Mouse (Mus musculus) frontal cortex, adult (tissue): Measurements from ENCODE around the gene Errfi1.
"Not testable (repeated sequence)": the region's sequence is repeated elsewhere in the genome, so short reads cannot be mapped to it uniquely, and the experiment has no call there.

Experiments
- ATAC-seq: cut with Nextera tagmentation; 2 replicates; pipeline ENCODE4 v1.9.2; 2017; ENCODE audit warnings: mild to moderate bottlenecking, moderate library complexity, mixed read lengths; ENCODE audit not compliant: low TSS enrichment

The Errfi1 gene

DNA sequence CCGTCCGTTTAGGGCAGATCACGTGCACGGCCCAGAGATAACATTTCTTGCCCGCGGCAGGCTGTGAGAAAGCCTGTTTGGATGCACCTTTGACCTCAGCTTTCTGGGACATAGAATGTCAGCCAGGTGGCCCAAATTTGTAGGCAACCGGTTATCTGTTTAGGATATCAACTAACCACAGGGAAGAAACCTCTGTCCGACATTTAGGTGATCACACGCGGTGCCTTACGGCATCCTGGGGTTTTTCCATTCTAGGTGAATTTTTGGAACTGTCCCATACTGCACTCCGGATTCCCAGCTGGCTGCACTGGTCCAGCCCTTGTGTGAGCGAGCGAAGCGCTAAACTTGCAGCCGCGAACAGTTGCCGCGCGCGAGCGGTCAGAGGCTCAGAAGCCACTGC lies 25.9 kb downstream of the Errfi1 start:
- no peak for ATAC-seq

DNA sequence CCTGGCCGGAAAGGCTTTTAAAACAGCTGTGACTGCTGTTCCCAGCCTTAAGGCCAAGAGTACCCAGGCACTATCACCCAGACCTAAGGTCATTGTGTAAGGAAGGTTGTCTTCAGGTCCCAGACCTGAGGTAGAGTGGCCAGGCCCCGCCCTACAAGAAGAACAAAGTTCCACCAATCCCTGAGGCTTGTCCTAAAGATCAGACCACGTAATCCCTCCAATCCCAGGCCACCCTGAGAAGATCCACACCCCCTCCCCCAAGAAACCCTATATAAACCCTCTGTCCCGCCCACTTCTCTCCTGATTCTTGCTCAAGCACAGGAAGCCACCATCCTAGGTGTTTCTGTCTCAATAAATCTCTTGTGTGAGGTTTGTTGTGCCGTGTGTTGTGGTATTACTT lies 26.6 kb downstream of the Errfi1 start:
- ATAC-seq, result no peak

DNA sequence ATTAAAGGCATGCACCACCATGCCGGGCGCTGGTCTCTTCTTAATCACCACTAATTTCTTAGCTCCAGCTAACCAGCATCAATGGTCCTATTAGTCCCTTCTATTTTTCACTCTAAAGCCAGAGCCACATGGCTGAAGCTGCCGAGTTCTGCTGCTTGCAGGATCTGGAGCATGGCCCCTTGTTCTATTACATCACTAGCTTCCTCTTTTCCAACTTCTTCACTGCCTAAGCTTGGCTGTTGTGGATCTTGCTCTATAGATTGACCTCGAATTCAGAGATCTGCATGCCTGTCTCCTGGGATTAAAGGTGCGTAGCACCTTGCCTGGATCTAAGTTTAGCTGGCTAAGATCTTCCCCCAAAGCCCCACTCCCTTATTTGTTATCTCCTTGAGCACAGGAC lies 28.9 kb downstream of the Errfi1 start:
- no peak for ATAC-seq

DNA sequence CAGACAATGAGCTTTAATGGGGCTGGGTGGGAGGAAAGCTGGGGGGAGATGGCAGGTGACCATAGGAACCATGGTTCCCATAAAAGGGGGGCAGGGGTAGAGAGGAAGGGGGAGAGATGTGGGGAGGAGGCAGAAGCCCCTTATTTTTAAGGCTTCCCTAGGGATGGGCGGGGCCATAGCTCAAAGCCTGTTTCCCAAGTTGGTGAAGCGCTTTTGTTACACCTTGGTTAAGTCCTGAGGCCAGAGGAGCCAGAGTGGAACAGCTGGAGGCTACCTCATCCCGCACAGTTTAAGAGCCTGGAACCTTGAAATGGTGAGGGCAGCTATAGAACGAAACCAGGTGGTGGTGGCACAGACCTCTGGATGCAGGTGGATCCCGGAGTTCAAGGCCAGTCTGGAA lies 34.2 kb downstream of the Errfi1 start:
- ATAC-seq, result no peak

- ATAC-seq, result no peak
Measured at GRCm38 (mm10) chr4:150888492-150888891, 34.8 kb downstream of the Errfi1 start.

DNA sequence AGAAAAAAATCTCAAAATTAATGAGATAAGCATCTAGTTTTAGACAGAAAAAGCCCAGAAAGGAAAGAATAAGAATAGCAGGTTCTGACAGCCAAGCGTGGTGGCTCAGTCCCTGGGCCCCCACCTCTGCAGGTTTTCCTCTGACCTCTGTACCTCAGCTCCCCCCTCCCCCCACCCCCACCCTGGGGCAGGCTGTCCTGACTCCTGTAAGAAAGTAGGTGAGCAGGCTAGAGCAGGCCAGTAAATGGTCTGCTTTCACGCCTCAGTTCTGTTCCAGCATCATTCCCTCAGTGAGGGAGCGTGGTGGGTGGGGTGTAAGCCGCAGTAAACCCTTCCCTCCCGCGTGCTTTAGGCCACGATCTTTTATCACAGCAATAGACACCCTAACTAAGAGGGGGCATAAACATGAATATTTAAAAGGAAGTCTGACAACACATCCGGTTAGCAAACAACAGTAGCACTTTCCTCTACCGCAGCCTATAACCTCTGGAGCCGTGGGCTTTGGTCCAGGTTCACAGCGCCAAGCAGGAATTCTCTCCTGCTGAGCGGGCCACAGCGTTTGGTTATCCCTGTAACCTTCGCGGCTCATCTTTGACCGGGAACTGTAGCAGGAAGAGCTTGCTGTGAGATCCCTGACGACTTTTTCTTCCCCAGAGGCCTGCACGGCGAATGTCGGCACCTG lies 35.7 kb downstream of the Errfi1 start:
- no peak for ATAC-seq

DNA sequence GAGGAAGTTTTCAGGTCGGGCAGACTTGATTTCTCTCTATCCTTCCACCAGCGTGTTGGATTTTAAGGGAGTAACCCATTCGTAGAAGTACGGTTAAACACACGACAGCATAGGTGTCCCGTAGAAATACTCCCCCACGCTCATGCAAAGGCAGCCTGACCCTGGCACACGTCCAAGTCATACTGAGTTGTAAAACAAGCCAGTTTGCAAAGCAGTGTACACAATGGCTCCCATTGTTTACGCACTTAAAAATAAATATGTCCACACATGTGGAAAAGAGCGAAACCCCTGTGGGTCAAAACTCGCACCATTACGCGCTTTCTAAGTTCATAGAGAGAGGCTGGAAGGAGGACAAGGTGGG lies 36.2 kb downstream of the Errfi1 start:
- no peak for ATAC-seq

DNA sequence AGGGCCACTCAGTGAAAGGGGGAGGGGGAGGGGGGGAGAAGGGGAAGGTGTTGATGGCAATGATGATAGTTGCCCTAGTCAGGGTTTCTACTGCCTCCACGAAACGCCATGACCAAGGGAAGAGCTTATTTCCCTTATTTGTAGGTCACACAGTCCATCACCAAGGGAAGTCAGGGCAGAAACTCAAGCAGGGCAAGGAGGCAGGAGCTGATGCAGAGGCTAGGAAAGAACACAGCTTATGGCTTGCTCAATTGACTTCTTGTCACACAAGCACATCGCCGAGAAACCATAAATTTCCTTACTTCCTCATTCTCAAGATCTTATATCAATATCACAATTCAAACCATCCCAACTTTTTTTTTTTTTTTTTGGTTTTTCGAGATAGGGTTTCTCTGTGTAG lies 37.6 kb downstream of the Errfi1 start:
- no peak for ATAC-seq

- no peak for ATAC-seq
Measured at GRCm38 (mm10) chr4:150894718-150895501, 41.2 kb downstream of the Errfi1 start.

DNA sequence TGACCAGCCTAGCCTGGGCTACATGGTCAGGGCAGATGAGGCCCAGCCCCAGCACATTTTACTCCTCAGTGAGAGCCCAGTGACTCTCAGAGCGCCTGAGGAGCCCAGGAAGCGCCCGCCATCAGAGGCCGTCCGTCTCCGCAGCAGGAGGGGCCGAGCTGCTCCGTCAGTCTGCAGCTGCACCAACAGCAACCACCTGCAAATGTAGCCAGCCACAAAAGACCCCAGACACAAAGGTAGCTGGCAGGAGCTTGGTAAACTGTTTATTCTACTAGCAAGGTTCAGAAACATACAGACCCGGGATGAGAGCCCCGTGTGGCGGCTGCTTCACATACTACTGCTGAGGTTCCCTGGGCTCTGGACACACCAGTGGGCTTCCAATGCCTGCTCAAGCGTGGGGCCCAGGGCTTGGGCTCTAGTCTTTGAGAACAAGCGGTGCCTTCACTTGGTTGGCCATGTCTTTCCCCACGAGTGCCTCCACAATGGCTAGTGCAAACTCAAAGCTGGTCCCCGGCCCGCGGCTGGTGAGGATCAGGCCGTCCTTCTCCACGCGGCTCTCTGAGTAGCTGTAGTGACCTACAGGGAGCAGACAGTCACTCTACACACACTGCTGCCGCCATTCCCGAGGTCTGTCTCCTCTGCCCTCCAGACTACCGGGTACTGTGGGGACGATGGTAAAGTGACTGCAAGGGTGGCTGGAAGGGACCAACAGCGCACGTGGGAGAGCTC lies 43.3 kb downstream of the Errfi1 start:
- no peak for ATAC-seq

DNA sequence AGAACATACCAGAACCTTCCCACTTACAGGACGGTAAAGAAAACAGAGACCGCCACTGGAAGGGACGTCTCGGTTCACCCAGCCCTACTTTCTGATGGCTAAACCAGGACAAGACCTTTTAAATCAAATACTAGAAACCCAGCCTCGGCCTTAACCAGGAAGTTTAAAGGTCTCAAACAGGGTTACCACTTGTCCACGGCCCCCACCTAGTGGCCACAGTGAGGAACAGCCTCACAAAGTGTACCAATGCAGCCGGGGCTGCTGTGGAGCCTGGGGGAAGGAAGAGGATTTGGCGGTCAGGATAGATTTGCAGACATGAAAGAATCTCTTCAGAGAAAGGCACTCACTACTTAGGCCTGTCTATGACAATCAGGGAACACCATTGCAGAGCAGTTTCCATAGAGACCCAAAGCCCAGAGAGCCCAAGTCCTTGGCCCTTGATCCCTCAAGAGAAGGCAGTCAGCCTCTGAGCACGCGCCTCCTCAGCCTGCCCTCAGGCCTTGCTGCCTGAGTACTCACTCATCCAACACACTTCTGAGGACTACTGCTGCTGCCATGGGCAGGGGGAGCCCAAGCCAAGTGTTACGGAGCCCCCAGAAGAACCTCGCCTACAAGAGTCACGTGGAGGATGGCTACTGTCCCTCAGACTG lies 45.1 kb downstream of the Errfi1 start:
- ATAC-seq, result peak; percentile 76

- no peak for ATAC-seq
Measured at GRCm38 (mm10) chr4:150900486-150900885, 46.8 kb downstream of the Errfi1 start.

GRCm38 (mm10) chr4:150901651-150902050 lies 47.9 kb downstream of the Errfi1 start:
- ATAC-seq, result peak; percentile 51; the same call in 1 of the 2 replicates

DNA sequence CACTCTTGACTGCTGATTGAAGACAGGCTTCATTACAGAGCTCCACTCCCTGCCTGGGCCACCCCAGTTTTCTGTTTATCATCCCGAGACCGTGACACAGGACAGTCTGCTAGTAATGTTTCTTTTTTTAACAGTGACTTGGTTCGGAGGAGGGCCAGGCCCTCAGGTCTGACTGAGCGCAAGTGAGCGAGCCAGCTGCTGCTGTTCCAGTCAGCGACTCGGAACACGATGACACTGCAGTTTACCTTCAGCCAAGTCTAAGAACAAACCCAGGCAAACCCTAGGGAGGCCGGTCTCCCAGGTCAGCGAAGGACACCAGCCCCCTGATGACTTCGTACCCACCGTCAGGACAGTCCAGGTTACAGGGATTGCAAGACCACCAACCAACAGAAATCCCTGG lies 48.3 kb downstream of the Errfi1 start:
- ATAC-seq, result peak; percentile 18; the same call in 1 of the 2 replicates

- no peak for ATAC-seq
Measured at GRCm38 (mm10) chr4:150903091-150903742, 49.5 kb downstream of the Errfi1 start.

- ATAC-seq, result no peak
Measured at GRCm38 (mm10) chr4:150907099-150907498, 53.4 kb downstream of the Errfi1 start.

GRCm38 (mm10) chr4:150908512-150908911 lies 54.8 kb downstream of the Errfi1 start:
- ATAC-seq, result not testable (repeated sequence)

GRCm38 (mm10) chr4:150909451-150910156 lies 55.9 kb downstream of the Errfi1 start:
- ATAC-seq, result peak; percentile 85

DNA sequence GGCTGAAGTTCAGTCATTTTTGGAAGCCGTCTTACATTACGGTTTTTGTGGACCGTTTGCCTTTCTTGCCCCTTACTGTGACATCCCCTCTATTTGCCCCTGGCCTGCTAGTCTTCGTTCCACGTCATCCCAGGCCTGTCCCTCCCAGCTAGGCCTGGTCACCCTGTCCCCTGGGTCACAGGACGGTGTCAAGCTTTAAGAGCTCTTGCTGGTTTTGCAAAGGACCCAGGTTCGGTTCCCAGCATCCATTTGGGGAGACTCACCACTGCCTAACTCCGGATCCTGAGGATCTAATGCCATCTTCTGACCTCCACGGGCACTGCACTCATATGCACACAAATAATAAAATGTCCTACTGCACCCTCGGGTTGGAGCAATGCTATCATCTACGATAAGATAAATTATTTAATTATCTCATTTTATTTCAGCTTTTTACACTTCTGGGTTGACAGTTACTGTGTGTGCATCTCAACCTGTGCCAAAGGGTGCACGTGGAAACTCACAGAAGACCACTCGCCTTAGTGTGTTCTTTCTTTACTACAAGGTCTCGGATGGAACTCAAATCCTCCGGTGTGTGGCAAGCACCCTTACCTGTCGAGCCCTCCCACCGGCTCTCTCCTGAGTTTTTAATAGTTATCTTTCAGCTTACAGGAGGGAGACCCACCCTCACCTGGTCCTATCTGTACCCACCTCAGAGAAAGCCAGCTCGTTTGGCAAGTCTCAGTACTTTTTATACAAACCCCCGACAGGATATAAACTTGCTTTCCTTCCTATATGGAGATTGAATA lies 56.6 kb downstream of the Errfi1 start:
- no peak for ATAC-seq

DNA sequence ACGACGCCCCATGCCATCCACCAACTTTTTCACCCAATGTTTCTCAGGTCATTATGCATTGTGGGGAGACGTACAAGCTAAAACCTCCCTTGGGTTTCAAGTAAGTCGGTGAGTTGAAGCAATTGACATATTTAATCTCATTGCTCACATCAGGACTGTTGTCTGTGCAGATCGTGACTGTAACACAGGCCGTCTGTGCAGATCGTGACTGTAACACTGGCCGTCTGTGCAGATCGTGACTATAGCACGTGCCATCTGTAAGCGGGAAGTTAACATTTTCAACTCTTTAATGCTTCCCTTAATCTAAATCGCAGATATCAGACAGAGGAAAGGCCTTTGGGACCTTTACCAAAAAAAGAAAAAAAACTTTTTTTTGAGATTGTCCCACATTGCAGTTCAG lies 60.0 kb downstream of the Errfi1 start:
- no peak for ATAC-seq
